Mouse (Mus musculus): ENCODE data around the gene Cenpb.

DNA sequence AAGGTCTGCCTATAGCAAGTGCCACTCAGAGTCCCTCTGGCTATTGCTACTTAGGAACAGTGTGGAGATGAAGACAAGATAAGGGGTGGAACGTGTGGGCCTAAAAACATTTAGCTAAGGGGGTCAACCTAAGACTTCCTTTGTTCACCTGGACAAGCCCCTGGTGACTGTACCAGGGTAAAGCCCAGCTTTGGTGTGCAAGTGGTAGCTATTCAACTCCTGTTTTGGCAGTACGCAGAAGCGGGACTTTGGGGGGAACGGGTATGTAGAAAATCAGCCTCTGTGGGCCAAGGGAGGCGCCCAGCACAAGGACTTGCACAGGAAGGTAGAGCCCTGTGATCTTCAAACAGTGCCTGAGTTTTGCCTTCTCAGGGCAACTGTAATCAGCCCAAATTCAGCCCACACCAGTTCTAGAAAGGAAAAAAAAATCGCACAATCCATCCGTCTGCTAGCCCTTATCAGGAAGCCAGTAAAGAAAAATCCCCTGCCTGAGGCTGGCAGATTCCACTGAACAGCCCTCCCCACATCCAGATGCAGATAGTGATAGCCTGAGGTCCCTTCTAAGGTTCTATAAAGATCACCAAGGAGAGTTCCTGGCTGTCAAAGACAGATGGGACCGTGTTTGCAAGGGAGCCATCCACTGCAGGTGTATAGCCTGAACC, 25.8 kb upstream of the Cenpb start:
- TF ChIP-seq EP300 (optimal IDR thresholded peaks at IDR 0.05) (no peak), CTCF (IDR thresholded peaks at IDR 0.05; ENCODE audit: low read depth) (no peak)
